Mouse (Mus musculus) megakaryocyte-erythroid progenitor cell, adult 5-6 weeks (primary cell): ENCODE measurements around the gene Sema4b. TPM values are rescaled to one million over a fixed set of nuclear protein-coding genes. Genes with fewer than 3 reads are reported as not detected.

ENCODE experiments used
- ATAC-seq: replicated peaks from 2 replicates; pipeline ENCODE4 v1.8.0; 2016; ENCODE audit warnings: mild to moderate bottlenecking, inconsistent platforms; ENCODE audit not compliant: severe bottlenecking, poor library complexity, low FRiP score, low TSS enrichment
- total RNA-seq, 2 experiments: library from RNA; stranded (forward) in 1 of 2; stranded (reverse) in 1 of 2; fragments of 200-1000, 215-1000 nt in 1 of 2; fragments of >200 nt in 1 of 2; fragmentation: Nextera tagmentation in 1 of 2; gene quantifications; 2 replicates each; pipeline ENCODE4 v1.2.3; 2014 to 2017

Gene Sema4b
- total RNA-seq, 2 experiments from 2014 or later, result 3.4 to 8.3 TPM

- ATAC-seq, result no peak
These were observed 14.3 kb upstream of the Sema4b start for GRCm38 (mm10) chr7:80172069-80172956.

- ATAC-seq, result no peak
These were observed 10.5 kb upstream of the Sema4b start for GRCm38 (mm10) chr7:80176159-80176558.

GRCm38 (mm10) chr7:80177438-80177837 is 9.2 kb upstream of the Sema4b start:
- no peak for ATAC-seq

GRCm38 (mm10) chr7:80178037-80178729 is 8.5 kb upstream of the Sema4b start:
- no peak for ATAC-seq

GRCm38 (mm10) chr7:80179327-80179726 is 7.3 kb upstream of the Sema4b start:
- no peak for ATAC-seq

- no peak for ATAC-seq
These were observed 6.9 kb upstream of the Sema4b start for GRCm38 (mm10) chr7:80179790-80180189.

GRCm38 (mm10) chr7:80180202-80180601 is 6.4 kb upstream of the Sema4b start:
- no peak for ATAC-seq

- peak; percentile 58 for ATAC-seq
These were observed 5.6 kb upstream of the Sema4b start for GRCm38 (mm10) chr7:80181078-80181477.

GRCm38 (mm10) chr7:80182139-80182538 is 4.5 kb upstream of the Sema4b start:
- ATAC-seq, result no peak

- no peak for ATAC-seq
These were observed 3.2 kb upstream of the Sema4b start for GRCm38 (mm10) chr7:80183466-80183865.

- ATAC-seq, result no peak
These were observed 2.7 kb upstream of the Sema4b start for GRCm38 (mm10) chr7:80183969-80184368.

- no peak for ATAC-seq
These were observed 2.1 kb upstream of the Sema4b start for GRCm38 (mm10) chr7:80184551-80184950.

- ATAC-seq, result no peak
These were observed 1.7 kb upstream of the Sema4b start for GRCm38 (mm10) chr7:80184968-80185367.

- ATAC-seq, result peak; percentile 63
These were observed 620 bp upstream of the Sema4b start for GRCm38 (mm10) chr7:80186021-80186420.

- no peak for ATAC-seq
These were observed 860 bp downstream of the Sema4b start for GRCm38 (mm10) chr7:80187501-80187900.

GRCm38 (mm10) chr7:80188579-80189125 is 2.0 kb downstream of the Sema4b start:
- ATAC-seq, result no peak

- no peak for ATAC-seq
These were observed 2.7 kb downstream of the Sema4b start for GRCm38 (mm10) chr7:80189147-80189933.

GRCm38 (mm10) chr7:80191455-80191854 is 4.8 kb downstream of the Sema4b start:
- ATAC-seq, result peak; percentile 55

- ATAC-seq, result peak; percentile 71
These were observed 5.8 kb downstream of the Sema4b start for GRCm38 (mm10) chr7:80192226-80193061.
